Mouse (Mus musculus) intestine, embryonic 16.5 days (tissue): Measurements from ENCODE around the gene Gli2. TPM values are rescaled to one million over a fixed set of nuclear protein-coding genes. Genes with fewer than 3 reads are reported as not detected.

Experiments
- ATAC-seq: fragments of 200-750 bp; cut with Nextera tagmentation; 2 replicates; pipeline ENCODE4 v1.8.0; 2017; ENCODE audit warnings: moderate TSS enrichment, moderate library complexity
- H3K27ac ChIP-seq: fragments of 300-500 bp; sonication (generic); 2 replicates; pipeline ENCODE4 v1.5.1; 2014; ENCODE audit warnings: mild to moderate bottlenecking, low read length
- H3K27me3 ChIP-seq: fragments of 300-500 bp; sonication (generic); replicated peaks from 2 replicates; pipeline ENCODE4 v1.6.1; 2014; ENCODE audit warnings: low read length, control low read depth, mixed read lengths; ENCODE audit not compliant: control insufficient read depth, insufficient read depth
- H3K36me3 ChIP-seq: fragments of 300-500 bp; sonication (generic); 2 replicates; pipeline ENCODE4 v1.6.1; 2014; ENCODE audit warnings: low read length, control low read depth; ENCODE audit not compliant: control insufficient read depth, insufficient read depth
- H3K4me1 ChIP-seq: fragments of 300-500 bp; sonication (generic); 2 replicates; pipeline ENCODE4 v1.6.1; 2014; ENCODE audit warnings: low read length, control low read depth, mixed read lengths; ENCODE audit not compliant: control insufficient read depth, insufficient read depth
- H3K4me2 ChIP-seq: fragments of 300-500 bp; sonication (generic); 2 replicates; pipeline ENCODE4 v1.6.1; 2014; ENCODE audit warnings: low read depth, low read length, control low read depth
- H3K4me3 ChIP-seq: fragments of 300-500 bp; sonication (generic); 2 replicates; pipeline ENCODE4 v1.5.1; 2014; ENCODE audit warnings: mild to moderate bottlenecking, low read length
- H3K9ac ChIP-seq: fragments of 300-500 bp; sonication (generic); 2 replicates; pipeline ENCODE4 v1.6.1; 2014; ENCODE audit warnings: low read depth, low read length
- H3K9me3 ChIP-seq: fragments of 300-500 bp; sonication (generic); 2 replicates; pipeline ENCODE4 v1.6.1; 2016; ENCODE audit warnings: low read length, control low read depth; ENCODE audit not compliant: control insufficient read depth
- WGBS: fragments of 180-500 bp; shearing (Covaris S2); extraction: QIAGEN DNeasy Blood & Tissue Kit; methylation state at CpG from one replicate; pipeline ENCODE4 v1.1.7; 2014; 5-methylcytosine and 5-hydroxymethylcytosine counted together
- polyA plus RNA-seq: library from polyadenylated mRNA; unstranded; fragments of >200 nt; fragmentation: Nextera tagmentation; extraction: Ambion mirVana; gene quantifications from 2 replicates; pipeline ENCODE4 v1.2.1, GENCODE M21; 2015

The Gli2 gene
- polyA plus RNA-seq, 1 experiment from 2014 or later = 5.4 TPM

GRCm38 (mm10) chr1:119019056-119019455, 34.4 kb downstream of the Gli2 start:
- Histone ChIP-seq H3K27ac (no peak overlapping the region), H3K4me3 (no peak overlapping the region), H3K9me3 (no peaks in the 10 kb centered on the region), H3K9ac (no peak overlapping the region), H3K4me2 (no peak overlapping the region), H3K4me1 (peaks cover 6% of the 10 kb centered on the region; the same call in 1 of the 2 replicates), H3K27me3 (no peaks in the 10 kb centered on the region), H3K36me3 (no peaks in the 10 kb centered on the region)
- no peak for ATAC-seq

GRCm38 (mm10) chr1:119016866-119017265, 36.6 kb downstream of the Gli2 start:
- Histone ChIP-seq H3K27me3 (no peaks in the 10 kb centered on the region), H3K9ac (no peak overlapping the region), H3K27ac (no peak overlapping the region), H3K4me3 (no peak overlapping the region), H3K36me3 (no peaks in the 10 kb centered on the region), H3K4me1 (no peaks in the 10 kb centered on the region), H3K9me3 (no peaks in the 10 kb centered on the region), H3K4me2 (no peak overlapping the region)
- no peak for ATAC-seq
- 85% methylated on average over 3 of the region's 3 CpGs for WGBS

GRCm38 (mm10) chr1:119015108-119015507, 38.3 kb downstream of the Gli2 start:
- H3K4me3 ChIP-seq = no peak overlapping the region
- no peaks in the 10 kb centered on the region for H3K36me3 ChIP-seq
- no peak overlapping the region for H3K4me2 ChIP-seq
- no peaks in the 10 kb centered on the region for H3K4me1 ChIP-seq
- WGBS = 72% methylated on average over 6 of the region's 6 CpGs
- H3K9me3 ChIP-seq = no peaks in the 10 kb centered on the region
- no peak for ATAC-seq
- H3K27ac ChIP-seq = no peak overlapping the region
- no peaks in the 10 kb centered on the region for H3K27me3 ChIP-seq
- no peak overlapping the region for H3K9ac ChIP-seq

GRCm38 (mm10) chr1:119008949-119009348, 44.5 kb downstream of the Gli2 start:
- H3K4me1 ChIP-seq = no peaks in the 10 kb centered on the region
- no peak overlapping the region for H3K9ac ChIP-seq
- H3K36me3 ChIP-seq = no peaks in the 10 kb centered on the region
- ATAC-seq = no peak
- H3K27ac ChIP-seq = no peak overlapping the region
- no peak overlapping the region for H3K4me3 ChIP-seq
- no peak overlapping the region for H3K4me2 ChIP-seq
- no peaks in the 10 kb centered on the region for H3K9me3 ChIP-seq
- no peaks in the 10 kb centered on the region for H3K27me3 ChIP-seq

- no peak for ATAC-seq
- Histone ChIP-seq H3K4me1 (no peaks in the 10 kb centered on the region), H3K9ac (no peak overlapping the region), H3K4me3 (no peak overlapping the region), H3K36me3 (no peaks in the 10 kb centered on the region), H3K4me2 (no peak overlapping the region), H3K27ac (no peak overlapping the region), H3K9me3 (no peaks in the 10 kb centered on the region), H3K27me3 (no peaks in the 10 kb centered on the region)
- 36% methylated on average over 1 of the region's 1 CpGs for WGBS
These were observed 49.5 kb downstream of the Gli2 start for GRCm38 (mm10) chr1:119003852-119004398.

- H3K4me2 ChIP-seq = no peak overlapping the region
- H3K9me3 ChIP-seq = no peaks in the 10 kb centered on the region
- ATAC-seq = no peak
- no peaks in the 10 kb centered on the region for H3K4me1 ChIP-seq
- no peaks in the 10 kb centered on the region for H3K27me3 ChIP-seq
- no peaks in the 10 kb centered on the region for H3K36me3 ChIP-seq
- no peak overlapping the region for H3K27ac ChIP-seq
- no peak overlapping the region for H3K9ac ChIP-seq
- 61% methylated on average over 12 of the region's 12 CpGs for WGBS
- H3K4me3 ChIP-seq = no peak overlapping the region
These were observed 51.9 kb downstream of the Gli2 start for GRCm38 (mm10) chr1:119001454-119002034.

- no peak overlapping the region for H3K27ac ChIP-seq
- 0 out of 2 replicates have a peak, but pooled peaks cover 3% of the 10 kb centered on the region for H3K36me3 ChIP-seq
- 0 out of 2 replicates have a peak, but pooled peaks have one; percentile 23 for ATAC-seq
- no peak overlapping the region for H3K4me2 ChIP-seq
- H3K9me3 ChIP-seq = no peaks in the 10 kb centered on the region
- 83% methylated on average over 8 of the region's 8 CpGs for WGBS
- no peaks in the 10 kb centered on the region for H3K27me3 ChIP-seq
- H3K4me3 ChIP-seq = no peak overlapping the region
- H3K9ac ChIP-seq = no peak overlapping the region
- H3K4me1 ChIP-seq = no peaks in the 10 kb centered on the region
These were observed 58.8 kb downstream of the Gli2 start for GRCm38 (mm10) chr1:118994482-118995105.

GRCm38 (mm10) chr1:118993775-118994174, 59.6 kb downstream of the Gli2 start:
- ATAC-seq = no peak; the same call in 1 of the 2 replicates
- H3K9ac ChIP-seq = no peak overlapping the region
- no peaks in the 10 kb centered on the region for H3K9me3 ChIP-seq
- no peaks in the 10 kb centered on the region for H3K27me3 ChIP-seq
- H3K4me2 ChIP-seq = no peak overlapping the region
- 0 out of 2 replicates have a peak, but pooled peaks cover 3% of the 10 kb centered on the region for H3K36me3 ChIP-seq
- no peaks in the 10 kb centered on the region for H3K4me1 ChIP-seq
- H3K27ac ChIP-seq = no peak overlapping the region
- H3K4me3 ChIP-seq = no peak overlapping the region
- WGBS = 44% methylated on average over 5 of the region's 5 CpGs

GRCm38 (mm10) chr1:118988331-118988730, 65.1 kb downstream of the Gli2 start:
- no peak overlapping the region for H3K4me3 ChIP-seq
- H3K9ac ChIP-seq = no peak overlapping the region
- no peaks in the 10 kb centered on the region for H3K36me3 ChIP-seq
- H3K4me1 ChIP-seq = peaks cover 19% of the 10 kb centered on the region
- no peak; the same call in 1 of the 2 replicates for ATAC-seq
- no peak overlapping the region for H3K4me2 ChIP-seq
- 57% methylated on average over 6 of the region's 6 CpGs for WGBS
- no peaks in the 10 kb centered on the region for H3K27me3 ChIP-seq
- H3K9me3 ChIP-seq = no peaks in the 10 kb centered on the region
- no peak overlapping the region for H3K27ac ChIP-seq
